12 mouse cellular contexts compared by ENCODE assay signal in the genomic region with DNA sequence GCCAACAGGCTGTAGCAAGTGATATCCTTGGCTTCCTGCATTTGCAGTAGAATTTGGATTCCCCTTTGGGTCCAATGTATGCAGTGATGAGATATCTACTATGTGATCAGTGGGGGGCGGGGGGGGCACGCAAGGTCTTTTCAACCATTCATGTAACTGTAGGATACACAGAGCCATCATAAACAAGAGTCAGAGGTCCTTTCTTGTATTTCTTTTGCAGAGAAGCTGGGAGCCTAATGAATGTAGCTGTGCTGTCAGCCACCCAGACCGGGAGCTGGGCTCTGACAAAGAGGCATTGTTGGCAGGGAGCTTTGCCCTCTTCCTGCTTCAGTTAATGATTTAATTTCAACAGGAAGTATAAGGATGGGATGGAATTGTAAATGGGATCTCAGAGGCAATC. TPM values are rescaled to one million over a fixed set of nuclear protein-coding genes. Genes with fewer than 3 reads are reported as not detected.
DNase-seq lines count a peak whose midpoint lies in the region; ATAC-seq lines count a peak whose summit lies in the region.
"Had no signal": no experiment of that assay in that cellular context is flagged by ENCODE, and none has a peak within 500 bp of the region (broad histone marks: within the 10 kb centered on the region; RNA-seq: fewer than 3 reads in every experiment).

No protein-coding gene starts in this region.

- H3K27me3 ChIP-seq in kidney, embryonic 15.5 days = no peaks in the 10 kb centered on the region
- H3K27me3 ChIP-seq in forebrain, embryonic 11.5 days (ENCODE audit: control insufficient read depth, insufficient read depth, low read length) = no peaks in the 10 kb centered on the region
- no peaks in the 10 kb centered on the region for H3K27me3 ChIP-seq in neural tube, embryonic 14.5 days (ENCODE audit: control insufficient read depth, insufficient read depth, low read length)
- H3K27me3 ChIP-seq: liver, embryonic 13.5 days had no signal

- H3K4me1 ChIP-seq in kidney, embryonic 15.5 days = no peaks in the 10 kb centered on the region
- peaks cover 10% of the 10 kb centered on the region; the same call in 1 of the 2 replicates for H3K4me1 ChIP-seq in forebrain, embryonic 11.5 days (replicated peaks; ENCODE audit: control insufficient read depth, insufficient read depth, low read length)
- peaks cover 4% of the 10 kb centered on the region; the same call in 1 of the 2 replicates for H3K4me1 ChIP-seq in neural tube, embryonic 14.5 days (ENCODE audit: control insufficient read depth, insufficient read depth, low read length)
- H3K4me1 ChIP-seq: liver, embryonic 13.5 days had no signal

- intact Hi-C loops in heart, postnatal 36 days (cut with DNase I) = no loop called here

- WGBS in kidney, embryonic 15.5 days = 45% methylated on average over 3 of the region's 3 CpGs
- 17% methylated on average over 3 of the region's 3 CpGs for WGBS in forebrain, embryonic 11.5 days
- WGBS in large intestine, adult 2 months = 25% methylated on average over 3 of the region's 3 CpGs
- 23% methylated on average over 3 of the region's 3 CpGs for WGBS in neural tube, embryonic 14.5 days

- no peaks in the 10 kb centered on the region for H3K9me3 ChIP-seq in kidney, embryonic 15.5 days (replicated peaks)
- H3K9me3 ChIP-seq in forebrain, embryonic 11.5 days (ENCODE audit: control insufficient read depth, low read length) = no peaks in the 10 kb centered on the region
- H3K9me3 ChIP-seq in neural tube, embryonic 14.5 days (ENCODE audit: control insufficient read depth, low read length) = no peaks in the 10 kb centered on the region
- H3K9me3 ChIP-seq: liver, embryonic 13.5 days had no signal

- peaks cover 14% of the 10 kb centered on the region for H3K36me3 ChIP-seq in kidney, embryonic 15.5 days
- no peaks in the 10 kb centered on the region for H3K36me3 ChIP-seq in forebrain, embryonic 11.5 days (ENCODE audit: control insufficient read depth, insufficient read depth, low read length)
- no peaks in the 10 kb centered on the region for H3K36me3 ChIP-seq in neural tube, embryonic 14.5 days (ENCODE audit: control insufficient read depth, insufficient read depth, low read length)
- H3K36me3 ChIP-seq: liver, embryonic 13.5 days had no signal

- DNase-seq in kidney, postnatal 36 days = no peak
- peak; percentile 64 for DNase-seq in forebrain, embryonic 11.5 days (ENCODE audit: low spot score)
- peak; percentile 40 for DNase-seq in large intestine, adult 2 months (ENCODE audit: low read depth, low spot score)
- no peak for DNase-seq in heart, postnatal 36 days
- no peak for DNase-seq in spleen, postnatal 4 days (ENCODE audit: low spot score in 2 of 2)
- no peak for DNase-seq in cerebellum, postnatal 14 days
- DNase-seq: cerebellum, adult 11 months; gastrocnemius, postnatal 36 days; kidney, postnatal 10 days; liver, embryonic 13.5 days had no signal

- no peak overlapping the region for H3K9ac ChIP-seq in kidney, embryonic 15.5 days
- no peak overlapping the region for H3K9ac ChIP-seq in forebrain, embryonic 11.5 days (ENCODE audit: low read length)
- H3K9ac ChIP-seq in neural tube, embryonic 14.5 days (replicated peaks; ENCODE audit: low read depth, low read length) = no peak overlapping the region
- H3K9ac ChIP-seq: liver, embryonic 13.5 days had no signal

- H3K4me3 ChIP-seq in kidney, embryonic 15.5 days (replicated peaks) = no peak overlapping the region
- no peak overlapping the region for H3K4me3 ChIP-seq in forebrain, embryonic 11.5 days (ENCODE audit: low read depth, low read length)
- H3K4me3 ChIP-seq in neural tube, embryonic 14.5 days (ENCODE audit: low read depth, low read length) = no peak overlapping the region
- H3K4me3 ChIP-seq: liver, embryonic 13.5 days had no signal

- no peak for ATAC-seq in kidney, embryonic 15.5 days (replicated peaks; ENCODE audit: low FRiP score)
- peak; percentile 61 for ATAC-seq in forebrain, embryonic 11.5 days (replicated peaks; ENCODE audit: low FRiP score)
- peak; percentile 31; the same call in 1 of the 2 replicates for ATAC-seq in neural tube, embryonic 14.5 days (ENCODE audit: low read depth)

- peak overlapping the region; percentile 64 for H3K27ac ChIP-seq in kidney, embryonic 15.5 days
- 0 out of 2 replicates have a peak overlapping the region, but pooled peaks have one; percentile 31 for H3K27ac ChIP-seq in forebrain, embryonic 11.5 days (ENCODE audit: low read depth, low read length)
- peak overlapping the region; percentile 31; the same call in 1 of the 2 replicates for H3K27ac ChIP-seq in neural tube, embryonic 14.5 days (ENCODE audit: low read depth, low read length)
- H3K27ac ChIP-seq: liver, embryonic 13.5 days had no signal

- H3K4me2 ChIP-seq in kidney, embryonic 15.5 days = no peak overlapping the region
- no peak overlapping the region for H3K4me2 ChIP-seq in forebrain, embryonic 11.5 days (ENCODE audit: low read depth, low read length, severe bottlenecking)
- no peak overlapping the region for H3K4me2 ChIP-seq in neural tube, embryonic 14.5 days (ENCODE audit: low read depth, low read length)
- H3K4me2 ChIP-seq: liver, embryonic 13.5 days had no signal

RNA-seq across cellular contexts. Expression of a gene that starts 52.7 kb away (rescaled TPM):
- polyA plus RNA-seq in kidney, embryonic 15.5 days (2015; fragmentation: Nextera tagmentation; extraction: Ambion mirVana) = 30.2 TPM in 2 replicates
- 47.4 and 53.9 TPM in 2 replicates for polyA plus RNA-seq in forebrain, embryonic 11.5 days (2014; fragmentation: Nextera tagmentation; extraction: Ambion mirVana)
- 3.0 and 4.0 TPM in 2 replicates for polyA plus RNA-seq in large intestine, adult 2 months (2012; rRNA removed)
- 63.7 and 64.5 TPM in 2 replicates for polyA plus RNA-seq in neural tube, embryonic 14.5 days (2014; fragmentation: Nextera tagmentation; extraction: Ambion mirVana)
- total RNA-seq in heart, postnatal 36 days (2021) = 10 to 100 TPM; 17.7 to 17.8 TPM

Comparison
In these comparisons a context has a peak if more than half of its experiments do, and no peak if none do; other contexts are left out.
1. DNase-seq: peak in forebrain, embryonic 11.5 days (single experiment) and large intestine, adult 2 months (single experiment); none in kidney, postnatal 36 days (0 of 2), heart, postnatal 36 days (0 of 2), spleen, postnatal 4 days (0 of 2) and cerebellum, postnatal 14 days (0 of 2).
2. Peak in every context shown above with its lines, with median percentiles within 50 percentile points of each other: H3K27ac ChIP-seq.